ENCODE assay signal across 26 mouse cellular contexts in the genomic region with DNA sequence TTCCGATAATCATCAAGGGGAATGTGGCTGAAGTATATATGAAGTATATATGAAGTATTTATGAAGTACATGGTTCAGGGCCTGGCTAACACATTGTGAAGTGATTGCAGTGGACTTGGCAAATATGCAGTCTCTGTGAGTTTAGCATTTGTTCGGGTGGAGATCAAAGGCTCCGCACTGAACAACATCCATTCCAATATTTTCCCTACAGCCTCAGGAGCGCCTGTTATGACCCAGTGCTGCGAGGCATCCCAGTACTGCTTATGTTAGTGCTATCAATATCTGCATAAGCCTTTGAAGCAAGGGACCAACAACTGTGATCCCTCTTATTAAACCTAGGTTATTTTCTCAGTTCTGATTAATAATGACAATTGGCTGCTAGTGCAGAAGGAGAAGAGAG. TPM values are rescaled to one million over a fixed set of nuclear protein-coding genes. Genes with fewer than 3 reads are reported as not detected.
DNase-seq lines count a peak whose midpoint lies in the region; ATAC-seq and TF ChIP-seq lines count a peak whose summit lies in the region.
"Had no signal": no experiment of that assay in that cellular context is flagged by ENCODE, and none has a peak within 500 bp of the region (broad histone marks: within the 10 kb centered on the region; RNA-seq: fewer than 3 reads in every experiment).

No protein-coding gene starts in this region.

- no peaks in the 10 kb centered on the region for H3K27me3 ChIP-seq in kidney, embryonic 16.5 days (ENCODE audit: insufficient read depth, low read length)
- H3K27me3 ChIP-seq in midbrain, embryonic 13.5 days: no peaks in the 10 kb centered on the region
- H3K27me3 ChIP-seq in midbrain, embryonic 14.5 days (ENCODE audit: control insufficient read depth, insufficient read depth, low read length): no peaks in the 10 kb centered on the region
- H3K27me3 ChIP-seq: embryonic facial prominence, embryonic 12.5 days; embryonic facial prominence, embryonic 15.5 days; heart, embryonic 12.5 days; heart, embryonic 15.5 days had no signal

- no peak overlapping the region for H3K9ac ChIP-seq in kidney, embryonic 16.5 days (replicated peaks; ENCODE audit: low read length)
- H3K9ac ChIP-seq in midbrain, embryonic 13.5 days (replicated peaks): no peak overlapping the region
- no peak overlapping the region for H3K9ac ChIP-seq in midbrain, embryonic 14.5 days (replicated peaks; ENCODE audit: low read length)
- H3K9ac ChIP-seq: embryonic facial prominence, embryonic 12.5 days; embryonic facial prominence, embryonic 15.5 days; forebrain, postnatal 0 days; heart, embryonic 12.5 days; heart, embryonic 15.5 days; hindbrain, embryonic 14.5 days had no signal

- H3K27ac ChIP-seq in kidney, embryonic 16.5 days (ENCODE audit: low read length): peak overlapping the region; percentile 33; the same call in 1 of the 2 replicates
- H3K27ac ChIP-seq in midbrain, embryonic 13.5 days: no peak overlapping the region
- H3K27ac ChIP-seq in midbrain, embryonic 14.5 days (replicated peaks; ENCODE audit: low read depth, low read length): no peak overlapping the region
- peak overlapping the region; percentile 97 for H3K27ac ChIP-seq in olfactory bulb, adult 2 months (ENCODE audit: insufficient read depth, low read depth, low read length)
- H3K27ac ChIP-seq: embryonic facial prominence, embryonic 12.5 days; embryonic facial prominence, embryonic 15.5 days; gastrocnemius, adult 2 months; heart, embryonic 15.5 days; hindbrain, embryonic 14.5 days had no signal

- no peak for DNase-seq in kidney, adult 11 months
- DNase-seq in midbrain, embryonic 14.5 days: no peak
- no peak for DNase-seq in urinary bladder, postnatal 10 days (ENCODE audit: low spot score)
- DNase-seq: adrenal gland, adult 2 months; adrenal gland, postnatal 14 days; cerebellum, adult 11 months; cerebellum, adult 2 months; cerebellum, adult 9-11 months; cerebellum, postnatal 25 days; forebrain, postnatal 0 days; gastrocnemius, adult 2 months; gastrocnemius, postnatal 14 days; heart, adult 18-20 months; heart, postnatal 10 days; heart, postnatal 4 days had no signal

- no peak for TF ChIP-seq POLR2A in olfactory bulb, adult 2 months (IDR thresholded peaks at IDR 0.05; ENCODE audit: insufficient read depth, low read depth, low read length)

- WGBS in kidney, embryonic 16.5 days: 92% methylated on average over 5 of the region's 5 CpGs
- 88% methylated on average over 5 of the region's 5 CpGs for WGBS in midbrain, embryonic 13.5 days
- 75% methylated on average over 5 of the region's 5 CpGs for WGBS in midbrain, embryonic 14.5 days
- WGBS in olfactory bulb, adult 2 months: 60% methylated on average over 5 of the region's 5 CpGs

- no peak for TF ChIP-seq CTCF in olfactory bulb, adult 2 months (IDR thresholded peaks at IDR 0.05; ENCODE audit: insufficient read depth, low read depth, low read length)

- no peak overlapping the region for H3K4me2 ChIP-seq in kidney, embryonic 16.5 days (replicated peaks; ENCODE audit: low read depth, low read length)
- H3K4me2 ChIP-seq in midbrain, embryonic 13.5 days (replicated peaks): no peak overlapping the region
- H3K4me2 ChIP-seq in midbrain, embryonic 14.5 days (ENCODE audit: low read length): no peak overlapping the region
- H3K4me2 ChIP-seq: embryonic facial prominence, embryonic 12.5 days; embryonic facial prominence, embryonic 15.5 days; heart, embryonic 12.5 days; heart, embryonic 15.5 days; hindbrain, embryonic 14.5 days had no signal

- H3K4me1 ChIP-seq in kidney, embryonic 16.5 days (ENCODE audit: insufficient read depth, low read length): no peaks in the 10 kb centered on the region
- H3K4me1 ChIP-seq in midbrain, embryonic 13.5 days (replicated peaks): peaks cover 5% of the 10 kb centered on the region; the same call in 1 of the 2 replicates
- no peaks in the 10 kb centered on the region for H3K4me1 ChIP-seq in midbrain, embryonic 14.5 days (ENCODE audit: control insufficient read depth, insufficient read depth, low read length)
- H3K4me1 ChIP-seq in olfactory bulb, adult 2 months (ENCODE audit: control insufficient read depth, insufficient read depth, low read length): peaks cover 10% of the 10 kb centered on the region
- H3K4me1 ChIP-seq: embryonic facial prominence, embryonic 12.5 days; embryonic facial prominence, embryonic 15.5 days; heart, embryonic 12.5 days; heart, embryonic 15.5 days had no signal

- no peaks in the 10 kb centered on the region for H3K9me3 ChIP-seq in kidney, embryonic 16.5 days (ENCODE audit: low read length)
- no peaks in the 10 kb centered on the region for H3K9me3 ChIP-seq in midbrain, embryonic 13.5 days
- no peaks in the 10 kb centered on the region for H3K9me3 ChIP-seq in midbrain, embryonic 14.5 days (ENCODE audit: control insufficient read depth, low read length)
- H3K9me3 ChIP-seq: embryonic facial prominence, embryonic 12.5 days; embryonic facial prominence, embryonic 15.5 days; heart, embryonic 12.5 days; heart, embryonic 15.5 days had no signal

- H3K36me3 ChIP-seq in kidney, embryonic 16.5 days (ENCODE audit: insufficient read depth, low read length): no peaks in the 10 kb centered on the region
- no peaks in the 10 kb centered on the region for H3K36me3 ChIP-seq in midbrain, embryonic 13.5 days
- no peaks in the 10 kb centered on the region for H3K36me3 ChIP-seq in midbrain, embryonic 14.5 days (ENCODE audit: control insufficient read depth, insufficient read depth, low read length)
- H3K36me3 ChIP-seq: embryonic facial prominence, embryonic 12.5 days; embryonic facial prominence, embryonic 15.5 days; heart, embryonic 12.5 days; heart, embryonic 15.5 days had no signal

- H3K4me3 ChIP-seq in kidney, embryonic 16.5 days (ENCODE audit: low read length): no peak overlapping the region
- no peak overlapping the region for H3K4me3 ChIP-seq in midbrain, embryonic 13.5 days (replicated peaks)
- H3K4me3 ChIP-seq in midbrain, embryonic 14.5 days (replicated peaks; ENCODE audit: low read depth, low read length): no peak overlapping the region
- H3K4me3 ChIP-seq in olfactory bulb, adult 2 months (ENCODE audit: insufficient read depth, low read depth, low read length): no peak overlapping the region
- H3K4me3 ChIP-seq: embryonic facial prominence, embryonic 12.5 days; embryonic facial prominence, embryonic 15.5 days; gastrocnemius, adult 2 months; heart, embryonic 12.5 days; heart, embryonic 15.5 days had no signal

- no peak for ATAC-seq in kidney, embryonic 16.5 days (ENCODE audit: low FRiP score, low TSS enrichment)
- ATAC-seq in midbrain, embryonic 13.5 days: peak; percentile 48; the same call in 1 of the 2 replicates
- ATAC-seq in midbrain, embryonic 14.5 days (ENCODE audit: low FRiP score, low TSS enrichment): no peak
- ATAC-seq: CD4-positive, CD25-positive, alpha-beta regulatory T cell, adult 4 months; forebrain, embryonic 14.5 days; forebrain, postnatal 0 days had no signal

RNA-seq across cellular contexts. Expression of a gene that starts 36.1 kb away (rescaled TPM):
- 20.2 and 21.7 TPM in 2 replicates for polyA plus RNA-seq in kidney, embryonic 16.5 days (2015; fragmentation: Nextera tagmentation; extraction: Ambion mirVana)
- 48.2 and 53.3 TPM in 2 replicates for polyA plus RNA-seq in midbrain, embryonic 13.5 days (2015; fragmentation: Nextera tagmentation; extraction: Ambion mirVana)
- polyA plus RNA-seq in midbrain, embryonic 14.5 days (2014; fragmentation: Nextera tagmentation; extraction: Ambion mirVana): 62.1 and 80.6 TPM in 2 replicates
- polyA plus RNA-seq in olfactory bulb, adult 2 months (2012; ENCODE audit: insufficient read depth, insufficient read length, low replicate concordance, missing spikeins): not detected in 2 replicates
- polyA plus RNA-seq: C2C12 had no signal

Comparison
In these comparisons a context has a peak if more than half of its experiments do, and no peak if none do; other contexts are left out.
1. H3K27ac ChIP-seq: peak in kidney, embryonic 16.5 days (single experiment) and olfactory bulb, adult 2 months (single experiment); none in midbrain, embryonic 13.5 days (single experiment) and midbrain, embryonic 14.5 days (single experiment).